Mouse (Mus musculus): ENCODE data around the gene Ism1. TPM values are rescaled to one million over a fixed set of nuclear protein-coding genes. Genes with fewer than 3 reads are reported as not detected.

Ism1 gene
- polyA plus RNA-seq, 1 experiment from 2014 or later, result 3.4 TPM

GRCm38 (mm10) chr2:139717772-139718171 lies 39.8 kb downstream of the Ism1 start:
- Histone ChIP-seq H3K9ac (no peak overlapping the region), H3K4me3 (no peak overlapping the region), H3K4me1 (no peaks in the 10 kb centered on the region), H3K36me3 (no peaks in the 10 kb centered on the region), H3K27me3 (no peaks in the 10 kb centered on the region), H3K27ac (no peak overlapping the region), H3K4me2 (replicated peaks) (no peak overlapping the region), H3K9me3 (no peaks in the 10 kb centered on the region)
- ATAC-seq (ENCODE audit: insufficient number of reproducible peaks, insufficient read depth, low FRiP score, low TSS enrichment), result no peak
- 56% methylated on average over 1 of the region's 1 CpGs for WGBS

GRCm38 (mm10) chr2:139722700-139723099 lies 44.7 kb downstream of the Ism1 start:
- WGBS, result 0% methylated on average over 1 of the region's 1 CpGs
- no peak; the same call in 1 of the 2 replicates for ATAC-seq (ENCODE audit: insufficient number of reproducible peaks, insufficient read depth, low FRiP score, low TSS enrichment)

GRCm38 (mm10) chr2:139723304-139723703 lies 45.3 kb downstream of the Ism1 start:
- Histone ChIP-seq H3K9ac (no peak overlapping the region), H3K27ac (no peak overlapping the region), H3K4me1 (no peaks in the 10 kb centered on the region), H3K4me2 (replicated peaks) (no peak overlapping the region), H3K27me3 (no peaks in the 10 kb centered on the region), H3K36me3 (no peaks in the 10 kb centered on the region), H3K9me3 (no peaks in the 10 kb centered on the region), H3K4me3 (no peak overlapping the region)
- WGBS, result 28% methylated on average over 3 of the region's 3 CpGs
- no peak for ATAC-seq (ENCODE audit: insufficient number of reproducible peaks, insufficient read depth, low FRiP score, low TSS enrichment)

More at GRCm38 (mm10) chr2:139722700-139723099, 44.7 kb downstream of the Ism1 start:
- H3K9me3 ChIP-seq, result no peaks in the 10 kb centered on the region
- H3K27ac ChIP-seq, result no peak overlapping the region
- no peaks in the 10 kb centered on the region for H3K4me1 ChIP-seq
- no peak overlapping the region for H3K4me3 ChIP-seq
- H3K36me3 ChIP-seq, result no peaks in the 10 kb centered on the region
- H3K9ac ChIP-seq, result no peak overlapping the region
- no peaks in the 10 kb centered on the region for H3K27me3 ChIP-seq
- H3K4me2 ChIP-seq (replicated peaks), result no peak overlapping the region

GRCm38 (mm10) chr2:139724202-139724838 lies 46.3 kb downstream of the Ism1 start:
- H3K27me3 ChIP-seq, result no peaks in the 10 kb centered on the region
- no peak overlapping the region for H3K4me3 ChIP-seq
- no peaks in the 10 kb centered on the region for H3K36me3 ChIP-seq
- no peaks in the 10 kb centered on the region for H3K4me1 ChIP-seq
- H3K9ac ChIP-seq, result no peak overlapping the region
- no peak overlapping the region for H3K4me2 ChIP-seq (replicated peaks)
- H3K27ac ChIP-seq, result no peak overlapping the region
- WGBS, result 69% methylated on average over 4 of the region's 4 CpGs
- no peak for ATAC-seq (ENCODE audit: insufficient number of reproducible peaks, insufficient read depth, low FRiP score, low TSS enrichment)
- no peaks in the 10 kb centered on the region for H3K9me3 ChIP-seq

DNA sequence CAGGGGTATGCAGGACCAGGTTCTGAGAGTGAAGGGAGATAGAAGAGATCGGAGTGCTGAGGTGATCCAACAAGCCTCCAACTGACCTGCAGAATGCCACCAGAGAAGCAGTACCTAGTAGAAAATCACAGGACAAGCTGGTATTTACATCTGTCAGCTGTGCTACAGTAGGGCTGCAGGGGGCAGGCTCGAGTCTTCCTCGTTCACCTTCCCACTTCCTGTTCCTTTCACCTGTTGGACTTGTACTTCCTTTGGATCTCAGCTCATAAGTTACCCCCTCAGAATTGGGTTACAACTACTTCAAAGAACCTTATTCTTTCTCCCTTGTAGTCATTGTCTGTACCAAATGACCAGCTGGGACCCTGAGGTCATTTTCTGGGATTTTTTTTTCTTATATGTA lies 47.4 kb downstream of the Ism1 start:
- Histone ChIP-seq H3K4me3 (no peak overlapping the region), H3K27ac (no peak overlapping the region), H3K27me3 (no peaks in the 10 kb centered on the region), H3K4me2 (replicated peaks) (no peak overlapping the region), H3K36me3 (no peaks in the 10 kb centered on the region), H3K9ac (no peak overlapping the region), H3K4me1 (no peaks in the 10 kb centered on the region), H3K9me3 (no peaks in the 10 kb centered on the region)
- ATAC-seq (ENCODE audit: insufficient number of reproducible peaks, insufficient read depth, low FRiP score, low TSS enrichment), result no peak
- WGBS, result 74% methylated on average over 3 of the region's 3 CpGs

DNA sequence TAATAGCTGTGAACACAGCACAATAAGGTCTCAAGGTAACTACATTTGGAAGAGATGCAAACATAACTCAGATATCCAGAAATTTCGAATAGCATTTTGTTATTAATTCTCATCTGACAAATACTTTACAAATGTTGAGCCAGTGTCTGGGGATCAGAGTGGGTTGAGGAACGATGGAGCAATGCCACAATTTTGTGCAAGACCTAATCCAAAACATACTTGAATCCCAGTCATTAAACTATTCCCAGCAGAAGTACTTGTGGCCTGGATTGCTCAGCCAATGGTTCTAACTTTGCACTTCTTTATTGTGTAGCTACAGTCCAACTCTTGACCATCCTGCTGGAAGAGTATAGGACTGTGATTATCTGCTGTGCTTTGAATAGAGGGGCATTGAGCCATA lies 50.1 kb downstream of the Ism1 start:
- H3K9me3 ChIP-seq, result no peaks in the 10 kb centered on the region
- no peak overlapping the region for H3K4me3 ChIP-seq
- 82% methylated on average over 2 of the region's 2 CpGs for WGBS
- H3K4me2 ChIP-seq (replicated peaks), result no peak overlapping the region
- H3K27me3 ChIP-seq, result no peaks in the 10 kb centered on the region
- H3K4me1 ChIP-seq, result no peaks in the 10 kb centered on the region
- H3K27ac ChIP-seq, result no peak overlapping the region
- no peaks in the 10 kb centered on the region for H3K36me3 ChIP-seq
- no peak for ATAC-seq (ENCODE audit: insufficient number of reproducible peaks, insufficient read depth, low FRiP score, low TSS enrichment)
- H3K9ac ChIP-seq, result no peak overlapping the region

DNA sequence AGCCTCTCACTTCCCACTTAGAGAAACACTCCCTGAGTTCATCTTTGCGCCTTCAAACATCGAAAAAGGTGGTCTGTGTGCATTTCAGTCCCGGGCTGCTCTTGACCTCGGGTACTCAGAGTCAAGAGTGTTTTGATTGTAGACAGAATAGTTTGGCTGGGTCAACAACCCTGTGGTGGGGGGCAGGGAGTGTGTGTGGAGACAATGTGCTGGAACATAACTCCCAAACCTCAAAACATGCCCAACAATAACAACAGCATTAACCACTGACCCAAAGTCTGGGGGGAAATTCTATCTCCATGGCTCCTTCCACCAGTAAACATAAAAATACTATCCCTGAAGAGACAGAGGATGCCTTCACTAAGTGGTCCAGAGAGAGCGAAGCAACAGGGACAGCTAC lies 51.4 kb downstream of the Ism1 start:
- no peaks in the 10 kb centered on the region for H3K9me3 ChIP-seq
- 65% methylated on average over 5 of the region's 5 CpGs for WGBS
- no peak for ATAC-seq (ENCODE audit: insufficient number of reproducible peaks, insufficient read depth, low FRiP score, low TSS enrichment)
- H3K4me3 ChIP-seq, result no peak overlapping the region
- no peak overlapping the region for H3K27ac ChIP-seq
- no peak overlapping the region for H3K4me2 ChIP-seq (replicated peaks)
- H3K27me3 ChIP-seq, result no peaks in the 10 kb centered on the region
- H3K4me1 ChIP-seq, result no peaks in the 10 kb centered on the region
- H3K36me3 ChIP-seq, result no peaks in the 10 kb centered on the region
- H3K9ac ChIP-seq, result no peak overlapping the region

GRCm38 (mm10) chr2:139742381-139742780 lies 64.4 kb downstream of the Ism1 start:
- no peak for ATAC-seq (ENCODE audit: insufficient number of reproducible peaks, insufficient read depth, low FRiP score, low TSS enrichment)
- Histone ChIP-seq H3K9ac (no peak overlapping the region), H3K4me3 (no peak overlapping the region), H3K27ac (no peak overlapping the region), H3K9me3 (no peaks in the 10 kb centered on the region), H3K4me1 (0 out of 2 replicates have a peak, but pooled peaks cover 5% of the 10 kb centered on the region), H3K27me3 (no peaks in the 10 kb centered on the region), H3K4me2 (replicated peaks) (no peak overlapping the region), H3K36me3 (no peaks in the 10 kb centered on the region)
- WGBS, result 69% methylated on average over 1 of the region's 1 CpGs

DNA sequence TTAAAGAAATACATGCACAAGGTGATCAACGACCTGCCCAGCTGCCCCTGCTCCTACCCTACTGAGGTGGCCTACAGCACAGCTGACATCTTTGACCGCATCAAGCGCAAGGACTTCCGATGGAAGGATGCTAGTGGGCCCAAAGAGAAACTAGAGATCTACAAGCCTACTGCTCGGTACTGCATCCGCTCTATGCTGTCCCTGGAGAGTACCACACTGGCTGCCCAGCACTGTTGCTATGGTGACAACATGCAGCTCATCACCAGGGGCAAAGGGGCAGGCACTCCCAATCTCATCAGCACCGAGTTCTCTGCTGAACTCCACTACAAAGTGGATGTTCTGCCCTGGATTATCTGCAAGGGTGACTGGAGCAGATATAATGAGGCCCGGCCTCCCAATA lies 79.0 kb downstream of the Ism1 start:
- Histone ChIP-seq H3K9me3 (no peaks in the 10 kb centered on the region), H3K27ac (no peak overlapping the region), H3K36me3 (no peaks in the 10 kb centered on the region), H3K4me1 (no peaks in the 10 kb centered on the region), H3K4me3 (no peak overlapping the region), H3K27me3 (no peaks in the 10 kb centered on the region), H3K4me2 (replicated peaks) (no peak overlapping the region), H3K9ac (no peak overlapping the region)
- ATAC-seq (ENCODE audit: insufficient number of reproducible peaks, insufficient read depth, low FRiP score, low TSS enrichment), result 0 out of 2 replicates have a peak, but pooled peaks have one; percentile 55
- 74% methylated on average over 8 of the region's 8 CpGs for WGBS

DNA sequence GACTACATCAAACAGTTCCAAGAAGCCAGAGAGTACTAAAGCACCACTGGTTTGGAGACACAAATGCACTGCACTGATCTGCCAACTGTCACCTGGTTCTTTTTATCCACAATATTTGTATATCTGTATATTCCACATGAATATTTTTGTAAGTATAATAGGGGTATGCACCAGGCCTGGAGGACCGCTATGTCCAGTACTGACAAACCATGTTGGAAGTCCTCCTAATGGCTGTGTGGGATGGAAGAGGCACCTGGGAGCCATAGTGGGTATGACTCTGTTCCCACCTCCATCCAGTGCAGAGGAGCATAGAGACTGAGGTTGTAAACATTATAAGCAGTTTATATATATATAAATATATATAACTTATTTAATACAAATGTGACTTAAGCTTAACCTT lies 79.5 kb downstream of the Ism1 start:
- no peaks in the 10 kb centered on the region for H3K9me3 ChIP-seq
- no peak overlapping the region for H3K4me2 ChIP-seq (replicated peaks)
- H3K4me1 ChIP-seq, result no peaks in the 10 kb centered on the region
- no peak overlapping the region for H3K4me3 ChIP-seq
- H3K27ac ChIP-seq, result no peak overlapping the region
- no peaks in the 10 kb centered on the region for H3K27me3 ChIP-seq
- 100% methylated on average over 1 of the region's 1 CpGs for WGBS
- no peak overlapping the region for H3K9ac ChIP-seq
- H3K36me3 ChIP-seq, result no peaks in the 10 kb centered on the region
- ATAC-seq (ENCODE audit: insufficient number of reproducible peaks, insufficient read depth, low FRiP score, low TSS enrichment), result no peak

DNA sequence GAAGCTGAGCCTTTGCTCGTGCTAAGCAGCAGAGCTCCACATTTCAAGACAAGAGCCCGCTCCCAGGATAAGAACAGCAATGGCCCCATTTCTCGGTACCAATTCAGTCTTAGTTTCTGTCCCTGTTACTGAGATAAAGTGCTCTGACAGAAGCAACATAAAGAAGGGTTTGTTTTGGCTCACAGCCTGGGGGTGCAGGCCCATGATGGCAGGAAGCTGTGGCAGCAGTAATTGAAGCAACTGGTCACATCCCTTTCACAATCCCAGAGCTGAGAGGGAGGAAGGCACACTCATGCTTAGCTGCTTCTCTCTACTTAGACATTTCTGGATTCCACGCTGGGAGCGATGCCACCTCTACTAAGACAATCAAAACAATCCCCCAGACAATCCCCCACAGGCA lies 86.4 kb downstream of the Ism1 start:
- Histone ChIP-seq H3K36me3 (no peaks in the 10 kb centered on the region), H3K9me3 (no peaks in the 10 kb centered on the region), H3K4me3 (no peak overlapping the region), H3K9ac (no peak overlapping the region), H3K4me2 (replicated peaks) (no peak overlapping the region), H3K27me3 (no peaks in the 10 kb centered on the region), H3K4me1 (0 out of 2 replicates have a peak, but pooled peaks cover 3% of the 10 kb centered on the region), H3K27ac (no peak overlapping the region)
- 37% methylated on average over 5 of the region's 5 CpGs for WGBS
- no peak for ATAC-seq (ENCODE audit: insufficient number of reproducible peaks, insufficient read depth, low FRiP score, low TSS enrichment)

DNA sequence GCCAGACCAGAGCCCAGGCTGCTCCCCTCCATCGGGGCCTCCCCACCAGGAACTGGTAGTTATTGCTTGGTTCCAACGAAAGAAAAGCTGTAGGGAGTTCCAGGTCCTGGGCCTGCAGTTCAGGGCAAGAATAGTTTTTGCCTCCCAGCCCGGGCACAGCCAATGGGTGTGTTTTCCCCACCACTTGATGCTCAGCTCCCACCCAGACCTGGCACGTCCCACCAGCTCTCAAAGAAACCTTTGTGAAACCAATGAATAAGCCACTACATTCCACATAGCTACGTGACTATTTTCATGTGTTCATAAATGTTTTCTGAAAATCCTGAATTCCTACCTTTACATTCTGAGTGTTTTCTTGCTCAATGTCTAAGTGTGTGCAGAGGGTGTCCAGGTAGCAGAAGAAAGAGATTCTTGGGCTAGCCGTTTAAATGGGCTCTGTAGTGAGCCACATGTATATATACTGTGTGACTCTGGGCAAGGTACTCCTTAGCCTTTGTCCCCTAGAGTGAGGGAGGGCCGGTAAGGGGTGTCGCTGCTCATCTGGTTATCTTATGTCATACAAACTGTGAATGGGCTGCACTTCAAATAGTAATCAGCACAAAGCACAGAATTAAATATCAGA lies 97.1 kb downstream of the Ism1 start:
- no peak overlapping the region for H3K4me3 ChIP-seq
- H3K27ac ChIP-seq, result no peak overlapping the region
- H3K36me3 ChIP-seq, result no peaks in the 10 kb centered on the region
- H3K4me2 ChIP-seq (replicated peaks), result no peak overlapping the region
- H3K4me1 ChIP-seq, result peaks cover 6% of the 10 kb centered on the region; the same call in 1 of the 2 replicates
- WGBS, result 77% methylated on average over 8 of the region's 8 CpGs
- H3K9me3 ChIP-seq, result no peaks in the 10 kb centered on the region
- H3K27me3 ChIP-seq, result no peaks in the 10 kb centered on the region
- H3K9ac ChIP-seq, result no peak overlapping the region
- ATAC-seq (ENCODE audit: insufficient number of reproducible peaks, insufficient read depth, low FRiP score, low TSS enrichment), result no peak

All from embryonic facial prominence, embryonic 12.5 days (tissue).